Mouse (Mus musculus): ENCODE results near the gene Aebp1. TPM values are rescaled to one million over a fixed set of nuclear protein-coding genes. Genes with fewer than 3 reads are reported as not detected.

The Aebp1 gene
- polyA plus RNA-seq, 1 experiment from 2014 or later = 32.9 TPM

Other genes starting within 250 kb of the Aebp1 start
- 180 and 187 TPM in 2 replicates for gene Mrps24, start 146.3 kb upstream of the Aebp1 start, polyA plus RNA-seq (2015; fragmentation: Nextera tagmentation; extraction: Ambion mirVana)
- 28.6 and 28.7 TPM in 2 replicates for gene Urgcp, start 99.6 kb upstream of the Aebp1 start, polyA plus RNA-seq (2015; fragmentation: Nextera tagmentation; extraction: Ambion mirVana)
- gene Dbnl, start 73.5 kb upstream of the Aebp1 start, polyA plus RNA-seq (2015; fragmentation: Nextera tagmentation; extraction: Ambion mirVana) = 126 and 135 TPM in 2 replicates
- gene Pgam2, start 58.2 kb upstream of the Aebp1 start, polyA plus RNA-seq (2015; fragmentation: Nextera tagmentation; extraction: Ambion mirVana) = 10.1 and 12.1 TPM in 2 replicates
- gene Polm, start 23.9 kb upstream of the Aebp1 start, polyA plus RNA-seq (2015; fragmentation: Nextera tagmentation; extraction: Ambion mirVana) = 11.4 and 13.6 TPM in 2 replicates
- 110 and 138 TPM in 2 replicates for gene Pold2, start 16.3 kb downstream of the Aebp1 start, polyA plus RNA-seq (2015; fragmentation: Nextera tagmentation; extraction: Ambion mirVana)
- 1.3 and 10.3 TPM in 2 replicates for gene Myl7, start 36.8 kb downstream of the Aebp1 start, polyA plus RNA-seq (2015; fragmentation: Nextera tagmentation; extraction: Ambion mirVana)
- 2.1 and 2.4 TPM in 2 replicates for gene Gck, start 88.1 kb downstream of the Aebp1 start, polyA plus RNA-seq (2015; fragmentation: Nextera tagmentation; extraction: Ambion mirVana)
- 58.7 and 66.0 TPM in 2 replicates for gene Ykt6, start 93.7 kb downstream of the Aebp1 start, polyA plus RNA-seq (2015; fragmentation: Nextera tagmentation; extraction: Ambion mirVana)
- 1.9 and 2.5 TPM in 2 replicates for gene Camk2b, start 204.4 kb downstream of the Aebp1 start, polyA plus RNA-seq (2015; fragmentation: Nextera tagmentation; extraction: Ambion mirVana)

Data from embryonic facial prominence, embryonic 13.5 days (tissue).